Mouse (Mus musculus): ENCODE measurements at regions not wholly inside any gene's neighbourhood (a gene's known extent, or its start where the extent isn't known, plus 50 kb on each side); places are given as distances from the start of the nearest gene placed in this dataset.
"Not testable (repeated sequence)": the region's sequence is repeated elsewhere in the genome, so short reads cannot be mapped to it uniquely, and the experiment has no call there.

- DNase-seq = no peak
These were observed 56.4 kb downstream of the Rassf10 start for GRCm38 (mm10) chr7:113010150-113010549.

DNA sequence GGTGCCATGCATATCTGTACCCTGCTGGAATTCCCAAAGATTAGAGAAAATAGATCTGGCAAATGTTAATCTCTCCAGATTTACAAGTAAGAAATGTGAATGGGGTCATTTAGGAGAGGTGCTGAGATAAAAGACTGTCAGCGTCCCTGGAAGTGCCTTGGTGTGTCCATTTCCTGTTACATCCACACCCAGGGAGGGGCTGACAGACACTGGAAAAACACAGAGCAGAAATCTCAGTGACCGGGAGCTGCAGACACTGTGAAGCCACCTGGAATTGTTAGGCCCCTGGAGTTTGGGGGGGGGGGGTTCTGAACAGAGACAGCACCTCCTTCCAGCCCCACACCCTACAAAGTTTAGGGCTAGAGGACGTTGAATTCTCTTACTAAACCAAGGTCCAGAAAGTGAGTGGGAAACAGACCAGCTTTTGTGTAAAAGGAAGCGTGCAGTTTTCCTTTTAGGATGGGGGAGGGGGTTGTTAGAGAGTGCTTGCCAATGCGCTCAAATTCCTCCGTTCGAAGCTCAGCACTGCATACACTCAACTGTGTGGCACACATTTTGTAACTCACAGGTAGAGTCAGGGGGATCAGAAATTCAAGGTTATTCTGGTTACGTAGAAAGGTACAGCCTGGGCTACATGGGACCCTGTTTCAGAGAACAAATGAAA is 63.5 kb downstream of the Rassf10 start:
- no peak for DNase-seq

DNA sequence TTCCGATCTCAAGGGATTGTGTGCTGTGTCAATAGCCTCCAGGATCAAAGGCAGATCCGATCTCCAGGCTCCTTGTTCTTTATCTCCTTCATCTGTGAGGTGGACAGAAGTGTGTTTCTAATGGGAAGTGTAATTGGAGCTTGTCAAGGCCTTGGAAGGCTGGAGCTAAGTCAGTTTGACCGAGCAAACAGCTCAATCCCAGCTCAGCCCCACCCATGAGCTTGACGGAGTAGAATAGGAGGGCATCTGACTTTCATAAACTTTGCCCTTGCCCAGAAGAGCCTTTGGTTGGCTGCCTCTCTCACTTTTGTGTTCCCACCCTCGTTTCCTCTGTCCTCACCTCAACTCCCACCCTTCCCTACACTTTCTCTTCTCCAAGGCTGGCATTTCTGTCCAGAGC is 67.7 kb downstream of the Rassf10 start:
- no peak for DNase-seq

- no peak for DNase-seq
These were observed 68.8 kb downstream of the Rassf10 start for GRCm38 (mm10) chr7:113022516-113022915.

DNA sequence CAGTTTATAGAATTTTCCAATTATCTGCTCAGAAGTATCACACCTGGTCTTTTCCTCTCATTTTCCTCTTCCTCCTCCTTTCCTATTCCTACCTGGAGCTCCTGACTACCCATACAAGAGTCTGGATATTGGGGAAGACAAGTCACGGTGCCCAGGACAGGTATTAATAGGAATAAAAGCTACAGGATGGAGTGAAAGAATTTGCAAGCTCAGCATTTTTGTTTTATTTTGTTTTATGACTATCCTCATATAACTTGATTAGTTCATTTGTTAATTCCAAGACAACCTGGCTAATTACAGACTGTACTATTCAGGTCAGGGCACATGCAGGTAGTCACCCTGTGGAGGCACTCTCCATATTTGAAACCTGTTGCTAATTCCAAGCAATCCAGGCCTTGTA is 72.0 kb downstream of the Rassf10 start:
- DNase-seq = no peak

DNA sequence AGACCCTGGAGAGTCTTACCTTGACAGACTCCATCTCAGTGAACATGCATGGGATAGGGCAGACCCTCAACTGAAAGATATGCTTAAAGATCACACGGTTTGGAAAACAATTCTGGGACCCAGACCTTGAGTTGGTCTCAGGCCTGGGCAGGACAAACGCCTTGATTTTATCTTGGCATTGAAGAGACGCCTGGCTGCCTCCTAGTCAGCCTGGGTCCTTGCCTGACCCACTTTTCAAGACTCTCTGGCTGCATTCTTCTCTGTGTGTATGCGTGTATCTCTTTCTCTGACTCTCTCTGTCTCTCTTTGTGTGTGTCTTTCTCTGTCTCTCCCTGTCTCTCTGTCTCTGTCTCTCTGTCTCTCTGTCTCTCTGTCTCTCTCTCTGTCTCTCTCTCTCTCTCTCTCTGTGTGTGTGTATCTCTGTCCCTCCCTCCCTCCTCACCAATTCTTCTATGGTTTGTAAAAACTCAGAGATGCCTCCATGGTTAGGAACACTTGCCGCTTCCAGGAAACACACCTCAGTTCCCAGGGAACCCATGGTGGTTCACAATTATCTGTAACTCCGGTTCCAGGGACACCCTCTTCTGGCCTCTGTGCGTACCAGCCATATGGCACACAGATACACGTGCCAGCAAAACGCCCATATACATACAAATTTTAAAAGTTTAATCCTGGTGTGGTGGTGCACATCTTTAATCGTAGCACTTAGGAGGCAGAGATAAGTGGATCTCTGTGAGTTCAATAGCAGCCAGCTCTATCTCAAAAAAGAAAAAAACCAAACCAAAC is 72.7 kb downstream of the Rassf10 start:
- DNase-seq = no peak

DNA sequence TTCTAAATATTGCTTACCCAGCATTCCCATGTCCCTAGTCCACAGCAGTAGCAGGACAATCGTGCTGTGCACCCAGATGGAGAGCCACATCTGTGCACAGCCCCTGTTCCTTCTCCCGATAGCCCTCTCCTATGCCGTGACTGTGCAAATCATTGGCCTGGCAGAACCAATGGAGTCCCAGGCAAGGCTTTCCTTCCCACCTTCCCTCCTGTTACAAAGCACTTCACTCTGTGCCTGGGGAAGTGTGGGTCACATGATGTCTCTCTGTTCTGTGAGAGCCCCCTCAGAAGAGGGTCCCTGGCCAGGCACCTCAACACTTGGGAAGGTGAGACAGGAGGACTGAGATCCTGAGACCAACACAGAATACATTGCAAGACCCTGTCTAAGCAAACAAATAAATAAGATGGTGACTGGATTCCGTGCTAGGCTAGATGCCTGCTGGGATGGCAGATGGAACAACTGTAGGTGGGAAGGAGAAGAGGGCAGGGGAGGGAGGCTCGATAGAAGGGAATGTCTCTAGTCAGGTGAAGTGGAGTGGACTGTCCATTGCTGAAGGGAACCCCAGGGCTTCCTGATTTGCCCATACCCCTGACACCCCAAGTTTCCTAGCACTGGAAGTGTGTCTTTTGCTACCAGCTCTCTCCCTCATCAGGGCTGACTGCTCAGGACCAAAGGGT is 73.5 kb downstream of the Rassf10 start:
- DNase-seq = no peak

GRCm38 (mm10) chr7:113030053-113030752 is 76.4 kb downstream of the Rassf10 start:
- no peak for DNase-seq

- DNase-seq = no peak
These were observed 82.0 kb downstream of the Rassf10 start for GRCm38 (mm10) chr7:113035751-113036150.

DNA sequence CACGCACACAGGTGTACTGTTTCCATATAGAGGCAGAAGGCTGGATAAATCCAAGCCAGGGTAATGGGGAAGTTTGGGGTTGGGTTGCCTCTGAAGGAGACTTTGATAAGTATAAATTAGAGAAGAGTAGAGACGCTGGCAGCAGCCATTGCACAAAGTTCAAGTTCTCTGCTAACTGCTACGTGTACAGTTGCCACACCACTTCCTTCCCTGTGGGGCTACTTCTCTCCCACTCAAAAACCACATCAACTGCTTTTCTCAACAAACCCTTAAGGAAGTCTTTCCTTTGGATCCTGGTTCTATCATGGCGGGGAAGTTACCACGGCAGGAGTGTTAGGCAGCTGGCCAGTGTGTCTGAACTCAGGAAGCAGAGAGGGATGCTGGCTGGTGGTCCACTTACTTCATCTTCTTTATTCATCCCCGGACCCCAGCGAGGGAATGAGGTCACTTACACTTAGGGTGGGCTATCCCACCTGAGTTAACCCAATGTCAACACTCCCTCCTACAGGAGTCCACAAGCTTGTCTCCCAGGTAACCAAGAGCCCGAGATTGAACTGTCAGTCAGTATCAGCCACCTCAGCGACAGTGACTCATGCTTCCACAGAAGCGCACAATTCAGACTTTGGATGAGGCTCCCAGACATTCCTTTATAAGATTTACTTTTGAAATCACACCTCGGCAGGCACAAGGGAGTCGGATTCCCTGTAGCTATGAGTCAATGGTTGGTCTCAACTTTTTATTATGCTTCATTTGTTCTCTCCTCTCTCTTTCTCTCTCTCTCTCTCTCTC is 84.3 kb downstream of the Rassf10 start:
- DNase-seq = no peak

DNA sequence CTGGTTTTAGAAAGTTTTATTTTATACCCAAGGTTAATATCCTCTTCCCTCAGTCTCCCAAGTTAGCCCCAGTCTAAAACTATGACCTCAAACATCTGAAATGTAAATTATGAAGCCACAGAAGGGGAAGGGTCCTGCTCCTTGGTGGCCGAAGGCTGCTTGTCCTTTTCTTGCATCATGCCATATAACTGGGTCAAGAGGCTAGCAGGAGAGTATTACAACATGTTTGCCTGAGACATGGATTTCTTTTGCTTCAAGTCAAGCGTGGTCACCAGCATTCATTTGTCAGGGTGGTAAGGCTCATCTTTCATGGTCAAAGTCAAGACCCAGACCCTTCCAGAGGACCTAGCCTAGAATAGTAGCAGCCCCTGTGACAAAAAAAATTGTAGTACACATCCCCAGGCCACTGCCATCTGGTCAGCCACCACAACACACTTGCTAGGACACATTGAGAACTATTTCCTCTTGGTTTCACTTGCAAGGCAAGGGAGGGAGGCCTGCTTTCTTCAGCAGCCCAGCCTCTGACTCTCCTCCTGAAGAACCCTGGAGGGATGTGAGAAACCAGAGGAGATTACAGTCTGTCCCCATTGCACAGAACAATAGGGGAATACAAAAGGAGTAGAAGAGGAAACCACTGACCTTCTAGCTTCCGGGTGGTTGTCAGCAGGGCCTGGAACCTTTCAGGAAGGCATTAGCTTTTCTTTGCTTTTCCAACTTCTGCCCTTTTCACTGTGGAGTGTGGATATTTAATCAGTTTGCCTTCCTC is 85.3 kb downstream of the Rassf10 start:
- DNase-seq = no peak

DNA sequence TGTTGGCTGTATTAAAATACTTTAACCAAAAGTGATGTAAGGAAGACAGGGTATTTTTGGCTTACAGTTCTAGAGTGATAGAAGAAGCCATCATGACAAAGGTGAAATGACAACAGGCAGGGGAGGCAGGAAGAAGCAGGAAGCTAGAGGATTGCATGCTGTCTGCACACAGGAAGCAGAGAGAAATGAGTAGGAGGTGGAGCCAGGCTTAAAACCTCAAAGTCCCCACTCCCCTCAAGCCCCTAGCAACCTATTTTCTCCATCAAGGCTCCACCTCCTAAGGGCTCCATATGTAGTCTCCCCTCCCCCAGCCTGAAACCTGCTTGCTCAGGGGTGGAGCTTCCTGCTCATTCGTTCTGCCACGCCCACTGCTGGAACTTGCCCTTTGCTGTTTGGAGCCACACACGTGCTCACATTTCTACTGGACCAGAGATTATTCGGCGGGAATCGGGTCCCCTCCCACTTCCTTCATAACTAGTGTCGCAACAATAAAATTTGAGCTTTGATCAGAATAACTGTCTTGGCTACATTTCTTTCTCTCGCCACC is 91.9 kb downstream of the Rassf10 start:
- DNase-seq = not testable (repeated sequence)

DNA sequence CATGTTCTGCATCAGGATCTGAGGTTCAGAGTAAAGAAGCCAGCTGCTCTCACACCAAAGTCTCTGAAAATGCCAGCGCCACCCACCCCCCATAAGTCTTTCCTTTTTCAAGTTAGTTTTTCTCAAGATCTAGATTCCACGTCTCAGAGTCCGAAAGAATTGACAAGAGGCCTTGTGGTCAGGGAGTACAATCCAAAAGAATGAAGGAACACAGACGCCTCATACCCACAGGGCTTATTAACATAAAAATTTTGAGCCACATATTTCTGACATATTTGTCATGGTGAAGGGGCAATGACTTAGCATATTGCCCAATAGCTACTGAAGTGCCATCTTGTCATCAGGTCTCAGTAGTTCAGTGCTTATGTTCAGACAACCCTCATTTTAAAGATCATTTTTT is 92.6 kb downstream of the Rassf10 start:
- DNase-seq = no peak

DNA sequence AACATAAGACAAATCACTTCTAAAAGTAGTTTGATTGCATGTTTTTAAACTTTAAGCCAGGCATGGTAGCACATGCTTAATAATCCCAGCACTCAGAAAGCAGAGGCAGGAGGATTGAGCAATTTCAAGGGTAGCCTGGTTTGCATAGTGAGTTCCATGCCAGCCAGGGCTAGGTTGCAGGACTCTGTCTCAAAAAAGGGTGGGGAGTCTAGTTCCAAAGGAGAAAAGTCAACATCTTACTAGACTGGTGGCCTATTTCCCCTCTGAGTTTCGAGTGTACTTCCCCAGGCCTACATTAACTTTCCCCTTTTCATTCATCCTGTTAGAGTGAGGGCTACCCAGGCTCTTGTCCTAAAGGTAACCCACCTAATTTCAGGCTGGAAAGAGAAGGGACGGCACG is 93.8 kb downstream of the Rassf10 start:
- no peak for DNase-seq

GRCm38 (mm10) chr7:113048097-113048795 is 94.5 kb downstream of the Rassf10 start:
- DNase-seq = no peak

DNA sequence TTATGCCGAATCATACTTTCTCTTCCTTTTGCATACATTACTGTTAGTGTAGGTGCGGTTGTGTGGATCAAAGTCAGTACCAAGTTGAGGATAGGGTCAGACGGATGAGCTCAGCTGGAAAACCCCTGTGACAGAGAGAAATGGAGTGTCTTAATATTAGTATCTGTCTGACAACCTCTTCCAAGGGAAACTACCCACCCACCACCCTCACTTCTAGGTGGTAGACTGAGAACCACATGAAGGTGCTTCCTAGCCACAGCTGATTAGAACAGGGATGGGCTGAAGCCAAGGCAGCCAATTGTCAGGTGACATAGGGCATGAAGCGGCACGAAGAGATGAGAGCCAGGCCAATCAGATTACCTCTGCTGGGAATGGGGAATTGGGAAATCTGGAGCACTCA is 95.7 kb downstream of the Rassf10 start:
- DNase-seq = no peak

DNA sequence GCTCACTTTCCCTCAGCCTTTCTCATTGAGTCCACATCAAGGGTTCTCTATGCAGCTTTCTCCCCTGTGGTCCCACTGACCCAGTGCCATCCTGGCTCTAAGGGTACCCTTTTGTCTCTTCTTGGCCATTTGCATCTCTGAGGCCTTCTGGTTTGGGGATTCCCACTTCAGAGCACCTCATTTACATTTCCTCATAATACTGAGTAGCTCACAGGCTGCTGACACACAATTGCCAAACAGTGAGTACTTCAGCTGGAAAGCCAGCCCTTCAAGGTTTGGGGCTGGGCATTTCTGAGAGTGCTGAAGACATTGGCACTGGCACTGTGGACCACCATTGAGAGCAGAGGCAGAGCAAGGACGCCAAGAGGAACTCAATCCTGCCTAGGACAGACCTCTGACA is 99.2 kb downstream of the Rassf10 start:
- DNase-seq = no peak

- DNase-seq = no peak
These were observed 102.7 kb downstream of the Rassf10 start for GRCm38 (mm10) chr7:113056421-113056820.

DNA sequence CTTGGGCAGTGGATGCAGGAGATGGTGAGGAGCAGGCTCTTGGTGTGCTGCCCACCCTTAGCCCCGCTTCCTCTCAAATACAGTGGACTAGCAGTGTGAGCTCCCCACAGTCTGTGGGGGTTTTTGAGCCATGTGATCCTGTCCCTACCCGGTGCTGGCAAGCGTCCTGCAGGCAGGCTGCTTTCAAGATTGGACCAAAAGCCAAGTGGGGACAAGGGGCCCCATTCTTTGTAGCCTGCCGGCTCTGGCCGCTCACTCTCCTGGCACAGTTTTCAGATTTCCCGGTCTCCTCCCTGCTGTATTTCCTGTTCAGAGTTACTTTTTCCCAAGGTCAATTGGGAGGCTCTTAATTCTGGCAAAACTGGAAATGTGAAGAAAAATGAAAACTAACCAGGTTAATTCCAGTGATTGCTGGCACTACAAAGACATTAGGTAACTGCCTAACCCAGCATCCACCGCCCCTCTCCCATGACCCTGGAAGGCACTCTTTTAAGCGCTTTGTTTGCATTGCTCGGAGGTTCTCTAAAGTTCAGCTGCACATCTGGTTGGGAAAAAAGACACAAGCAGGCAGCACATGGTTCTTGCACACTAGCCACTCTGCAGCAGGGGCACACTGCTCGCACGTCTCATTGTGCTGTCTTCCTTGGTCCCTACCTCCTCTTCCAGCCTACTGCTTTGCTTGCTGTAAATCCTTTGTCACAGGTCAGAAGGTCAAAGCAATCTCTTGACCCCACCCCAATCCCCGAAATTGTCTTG is 105.6 kb downstream of the Rassf10 start:
- DNase-seq = peak; percentile 41

GRCm38 (mm10) chr7:113059967-113060284 is 106.2 kb downstream of the Rassf10 start:
- no peak for DNase-seq
